Mouse (Mus musculus): ENCODE data around the gene Gnaq.

Gnaq gene

GRCm38 (mm10) chr19:16319986-16320385, 187.4 kb downstream of the Gnaq start:
- no peak for DNase-seq

- DNase-seq = peak; percentile 16 to 21
Measured at GRCm38 (mm10) chr19:16322986-16323385, 190.4 kb downstream of the Gnaq start.

GRCm38 (mm10) chr19:16324239-16324638, 191.6 kb downstream of the Gnaq start:
- no peak for DNase-seq

- DNase-seq = peak; percentile 68 to 79
Measured at GRCm38 (mm10) chr19:16325911-16326310, 193.3 kb downstream of the Gnaq start.

GRCm38 (mm10) chr19:16327401-16328073, 194.9 kb downstream of the Gnaq start:
- DNase-seq = peak; percentile 9 to 17

DNA sequence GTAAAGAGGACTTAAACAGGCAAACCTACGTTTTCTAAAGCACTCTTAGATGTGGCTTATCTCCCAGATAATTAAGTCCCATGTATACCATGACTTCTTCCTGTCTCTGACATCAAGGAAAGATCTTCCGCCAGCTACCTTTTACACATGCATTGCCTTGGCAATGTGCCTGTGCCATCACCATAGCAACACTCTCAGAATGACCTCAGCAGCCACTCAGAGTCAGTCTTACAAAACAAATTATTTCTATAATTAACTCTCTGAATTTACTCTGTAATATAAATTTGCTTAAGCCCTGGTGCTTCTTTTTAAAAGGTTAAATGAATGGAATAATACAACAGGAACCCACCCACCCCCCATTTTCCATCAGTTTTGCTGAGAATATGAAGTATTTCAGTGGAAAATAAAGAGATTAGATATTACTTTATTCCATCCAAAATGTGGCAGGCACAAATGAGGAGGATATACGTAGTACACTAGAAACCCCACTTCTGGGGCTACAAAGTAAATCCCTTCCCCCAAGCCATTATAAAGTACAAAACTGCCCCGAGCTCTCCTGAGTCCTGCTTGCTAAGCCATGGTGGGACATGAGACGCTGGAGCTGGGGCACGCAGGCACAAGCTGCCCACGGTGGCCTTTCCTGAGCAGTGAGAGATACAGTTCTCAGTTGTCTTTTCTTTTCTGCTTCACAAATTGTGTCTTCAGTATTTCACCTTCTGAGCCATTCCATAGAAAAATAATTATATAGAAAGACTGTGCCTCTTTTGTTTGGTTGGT, 195.6 kb downstream of the Gnaq start:
- DNase-seq = peak; percentile 84

GRCm38 (mm10) chr19:16329056-16329455, 196.4 kb downstream of the Gnaq start:
- no peak for DNase-seq

DNA sequence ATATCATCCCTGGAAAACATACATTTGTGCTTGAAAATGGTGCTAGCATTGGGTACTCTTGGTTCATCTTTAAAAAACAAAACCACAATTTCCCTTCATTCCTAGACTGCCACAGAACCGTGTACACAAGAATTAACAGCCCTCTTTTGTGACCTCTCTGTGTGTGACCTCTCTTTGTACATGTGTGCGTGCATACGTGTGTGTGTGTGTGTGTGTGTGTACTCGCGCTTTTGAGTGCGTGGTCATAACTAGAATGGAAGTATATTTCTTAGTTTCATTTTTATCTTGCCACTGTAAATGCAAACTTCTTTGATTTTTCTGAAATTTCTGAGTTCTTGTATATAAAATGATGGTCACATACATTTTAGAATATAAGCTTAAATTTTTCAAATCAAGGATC, 197.0 kb downstream of the Gnaq start:
- DNase-seq = no peak

DNA sequence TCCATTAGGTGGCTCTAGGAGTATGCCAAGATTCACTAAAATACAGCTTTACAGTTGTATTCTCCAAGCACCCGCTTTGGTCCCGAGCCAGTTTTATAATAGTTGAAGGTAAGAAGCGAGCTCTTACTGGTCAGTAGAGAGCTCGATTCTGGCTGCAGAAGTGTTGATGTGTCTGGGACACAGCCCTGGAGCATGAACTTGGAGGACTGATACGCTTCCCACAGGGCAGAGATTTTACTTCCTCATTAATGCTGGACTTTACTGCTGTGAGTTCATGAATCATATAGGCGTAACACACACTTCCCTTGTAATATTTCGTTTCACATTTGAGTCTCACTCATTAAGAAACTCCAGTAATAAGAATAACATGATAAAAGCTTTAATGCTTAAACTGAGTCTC, 197.5 kb downstream of the Gnaq start:
- DNase-seq = no peak

GRCm38 (mm10) chr19:16331047-16331446, 198.4 kb downstream of the Gnaq start:
- no peak for DNase-seq

- no peak for DNase-seq
Measured at GRCm38 (mm10) chr19:16337866-16338530, 205.4 kb downstream of the Gnaq start.

DNA sequence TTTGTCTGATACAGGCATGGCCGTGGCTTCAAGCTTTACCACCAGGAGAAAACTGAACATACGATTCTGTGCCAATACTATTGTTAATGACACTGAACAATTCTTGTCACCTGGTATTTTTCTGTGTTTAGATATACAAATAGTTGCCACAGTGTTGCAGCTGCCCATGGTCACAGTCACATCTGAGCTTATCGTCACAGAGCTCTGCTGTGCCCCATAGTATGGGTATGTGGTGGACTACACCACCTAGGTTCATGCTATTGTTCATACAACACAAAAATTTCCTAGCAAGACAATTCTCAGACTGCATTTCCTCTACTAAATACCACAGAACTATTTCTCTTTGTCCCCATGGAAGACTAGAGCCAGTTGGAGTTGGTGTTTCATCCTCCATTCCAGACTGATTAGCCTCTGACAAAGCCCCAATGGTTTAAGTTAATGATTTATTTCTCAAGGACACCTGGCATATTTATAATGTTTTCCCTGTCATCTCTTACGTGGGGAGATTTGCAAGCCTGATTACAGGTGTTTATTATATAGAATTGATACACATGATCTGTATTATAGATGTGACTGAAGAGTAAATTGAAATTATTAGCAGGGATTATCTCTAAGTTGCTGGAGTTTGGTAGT, 207.4 kb downstream of the Gnaq start:
- DNase-seq = no peak

GRCm38 (mm10) chr19:16342702-16343101, 210.1 kb downstream of the Gnaq start:
- no peak for DNase-seq

DNA sequence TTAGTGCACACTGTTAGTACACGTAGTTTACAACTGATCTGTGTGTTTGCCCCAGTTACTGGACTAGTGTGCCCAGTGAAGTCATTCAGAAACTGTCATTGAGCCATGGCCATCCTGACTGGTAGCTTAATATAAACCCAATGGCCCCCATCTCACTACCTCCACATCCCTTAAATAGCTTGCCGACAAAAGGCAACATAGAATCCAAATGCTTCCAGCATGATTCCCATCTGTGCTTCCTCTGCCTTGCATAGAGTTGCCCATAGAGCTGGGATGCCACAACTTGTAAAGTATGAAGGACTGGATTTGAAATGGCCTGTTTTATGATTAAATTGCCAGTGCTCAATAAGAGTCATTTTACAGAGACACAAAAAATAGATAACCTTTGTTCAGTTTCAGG, 212.9 kb downstream of the Gnaq start:
- DNase-seq = no peak

DNA sequence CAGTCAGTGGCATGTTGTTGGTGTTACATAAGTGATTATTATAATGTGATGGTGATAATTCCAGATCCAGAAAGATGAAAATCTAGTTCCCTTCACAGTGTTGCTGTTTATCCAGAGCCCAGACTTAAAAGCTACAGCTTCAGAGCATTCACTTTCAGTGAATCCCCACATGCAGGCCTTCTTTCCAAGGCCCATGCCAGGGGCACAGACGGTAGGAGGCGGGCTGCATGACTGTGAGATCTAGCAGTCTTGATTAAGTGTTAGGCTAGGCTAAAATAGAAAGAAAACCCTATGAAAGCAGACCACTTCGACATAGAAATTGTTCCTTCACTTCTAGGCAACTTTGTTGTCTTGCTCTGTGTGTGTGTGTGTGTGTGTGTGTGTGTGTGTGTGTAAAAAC, 214.4 kb downstream of the Gnaq start:
- no peak for DNase-seq

DNA sequence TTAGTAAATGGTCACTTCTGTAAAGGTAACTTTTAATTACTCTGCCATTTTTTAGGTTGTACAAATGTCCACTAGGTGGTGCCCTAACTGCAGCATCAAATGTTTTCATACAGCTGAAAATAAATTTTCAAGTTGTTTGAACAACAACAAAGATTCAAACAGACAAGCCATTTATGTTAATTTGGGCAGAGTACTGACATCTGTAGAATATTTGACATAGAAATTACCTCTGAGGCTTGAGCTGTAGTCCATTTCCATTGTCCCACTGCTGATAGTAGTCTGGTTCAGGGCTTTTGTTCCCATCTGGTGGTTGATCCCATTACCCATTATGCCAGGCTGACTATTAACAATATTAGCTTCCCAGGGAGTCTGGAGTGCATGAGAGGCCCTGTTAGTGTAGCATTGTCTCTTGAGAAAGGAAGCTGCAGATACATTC, 221.1 kb downstream of the Gnaq start:
- DNase-seq = no peak

GRCm38 (mm10) chr19:16358148-16358547, 225.5 kb downstream of the Gnaq start:
- peak; percentile 20 to 57 for DNase-seq

- DNase-seq = peak; percentile 26 to 44
Measured at GRCm38 (mm10) chr19:16358905-16359304, 226.3 kb downstream of the Gnaq start.

- DNase-seq = no peak
Measured at GRCm38 (mm10) chr19:16366465-16367063, 233.9 kb downstream of the Gnaq start.

- peak; percentile 31 to 62 for DNase-seq
Measured at GRCm38 (mm10) chr19:16367218-16367617, 234.6 kb downstream of the Gnaq start.

- peak in 1 of 2 experiments; percentile 27 for DNase-seq
Measured at GRCm38 (mm10) chr19:16371680-16372079, 239.0 kb downstream of the Gnaq start.

- DNase-seq = peak; percentile 46 to 48
Measured at GRCm38 (mm10) chr19:16372752-16373486, 240.3 kb downstream of the Gnaq start.

Data from lung, adult 18-20 months (tissue).